Mouse (Mus musculus) c-Kit-positive CD71-positive TER-119-negative erythroid progenitor cells, embryonic 14.5 days (primary cell): ENCODE measurements at regions not wholly inside any gene's neighbourhood (a gene's known extent, or its start where the extent isn't known, plus 50 kb on each side); places are given as distances from the start of the nearest gene placed in this dataset.

ENCODE experiments used
- DNase-seq: peaks from one replicate; pipeline ENCODE4 v3.0.0-alpha.2; 2013; ENCODE audit warnings: low read depth

DNA sequence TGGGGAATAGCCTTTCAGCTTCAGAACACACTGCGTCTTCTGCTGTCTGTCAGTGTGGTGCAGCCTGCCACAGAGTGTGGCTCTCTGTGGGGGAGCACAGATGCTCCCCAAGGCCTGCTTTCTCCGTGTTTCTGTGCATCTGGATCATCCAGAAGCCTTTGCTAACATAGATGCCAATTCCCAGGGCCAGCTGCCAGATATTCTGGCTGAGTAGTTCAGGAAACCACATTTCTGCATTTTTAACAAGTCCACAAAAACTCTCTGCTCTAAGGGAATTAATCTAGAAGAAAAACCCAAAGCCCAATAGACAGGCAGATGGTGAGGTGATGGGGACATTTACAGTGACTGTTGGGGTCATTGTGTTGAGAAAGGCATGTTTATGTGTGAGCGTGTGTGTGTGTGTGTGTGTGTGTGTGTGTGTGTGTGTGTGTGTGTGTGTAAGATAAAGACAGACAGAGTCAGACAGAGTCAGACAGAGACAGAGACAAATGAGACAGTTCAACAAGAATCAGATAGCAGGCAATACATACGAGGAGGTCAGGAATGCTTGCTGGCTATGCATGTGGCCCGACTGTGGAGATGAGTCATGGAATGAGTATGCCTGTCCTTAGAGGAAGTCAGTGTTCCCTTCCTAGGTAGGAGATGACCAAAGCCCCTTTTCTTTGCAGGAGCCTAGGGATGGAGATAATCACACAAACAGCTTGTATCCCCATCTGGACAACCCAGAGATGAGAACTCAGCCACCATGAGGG, 176.3 kb upstream of the Spaca1 start:
- no peak for DNase-seq

DNA sequence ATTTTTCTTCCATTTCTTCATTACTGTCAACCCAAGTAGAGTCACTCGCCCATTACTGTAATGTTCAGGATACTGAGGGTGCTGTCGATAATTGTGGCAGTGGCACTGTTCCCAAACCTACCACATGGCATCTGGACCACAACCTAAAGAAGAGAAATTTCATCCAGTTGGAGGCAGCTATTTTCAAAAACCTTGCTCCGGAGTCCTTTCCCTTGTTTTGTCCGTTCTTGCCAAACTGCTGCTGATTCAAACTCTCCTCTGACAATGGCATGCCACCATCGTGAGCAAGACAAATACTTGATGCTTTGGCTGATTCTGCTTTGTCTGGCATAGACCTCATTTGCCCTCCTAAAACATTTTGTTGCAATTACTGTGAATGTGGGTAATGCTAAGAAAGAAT, 176.9 kb upstream of the Spaca1 start:
- DNase-seq: no peak

DNA sequence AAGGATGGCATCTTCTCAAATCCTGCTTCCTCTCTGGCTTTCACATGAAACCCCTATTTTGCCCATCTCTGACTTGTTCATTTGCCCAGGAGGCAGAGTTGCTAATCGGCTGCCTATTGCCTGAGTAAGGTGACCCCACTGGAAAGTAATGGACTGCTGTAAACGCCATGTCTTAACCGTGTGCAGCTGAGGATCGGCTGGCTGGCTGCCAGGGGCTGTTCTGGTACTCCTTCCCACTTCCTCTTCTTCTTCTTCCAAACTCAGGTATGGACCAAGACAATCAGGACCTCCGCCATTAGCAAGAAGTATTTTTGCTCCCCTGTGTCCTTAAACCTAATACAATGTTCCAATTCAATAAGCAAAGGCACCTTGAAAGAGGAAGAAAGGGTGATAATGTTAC, 177.6 kb upstream of the Spaca1 start:
- DNase-seq: no peak

GRCm38 (mm10) chr4:34231270-34231669, 181.3 kb upstream of the Spaca1 start:
- DNase-seq: peak; percentile 5

DNA sequence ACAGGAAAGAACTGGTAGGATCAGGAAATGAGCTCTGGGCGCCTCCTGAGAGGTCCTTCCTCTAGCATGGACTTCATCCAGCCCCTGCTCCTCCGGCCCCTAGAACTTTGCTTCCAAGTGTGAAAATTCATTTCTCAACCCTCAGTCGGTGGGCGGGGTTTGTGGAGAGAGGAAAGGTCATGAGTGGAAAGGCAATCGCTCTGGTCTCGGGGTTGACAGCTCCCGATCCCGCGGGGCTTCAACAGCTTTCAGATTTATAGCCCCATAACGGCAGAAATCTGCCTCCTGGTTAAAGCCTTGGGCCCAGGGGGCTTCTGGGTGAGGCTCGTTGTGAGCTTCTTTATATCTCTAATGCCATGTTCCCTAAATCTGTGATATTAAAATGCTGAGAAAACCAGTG, 184.2 kb upstream of the Spaca1 start:
- no peak for DNase-seq

DNA sequence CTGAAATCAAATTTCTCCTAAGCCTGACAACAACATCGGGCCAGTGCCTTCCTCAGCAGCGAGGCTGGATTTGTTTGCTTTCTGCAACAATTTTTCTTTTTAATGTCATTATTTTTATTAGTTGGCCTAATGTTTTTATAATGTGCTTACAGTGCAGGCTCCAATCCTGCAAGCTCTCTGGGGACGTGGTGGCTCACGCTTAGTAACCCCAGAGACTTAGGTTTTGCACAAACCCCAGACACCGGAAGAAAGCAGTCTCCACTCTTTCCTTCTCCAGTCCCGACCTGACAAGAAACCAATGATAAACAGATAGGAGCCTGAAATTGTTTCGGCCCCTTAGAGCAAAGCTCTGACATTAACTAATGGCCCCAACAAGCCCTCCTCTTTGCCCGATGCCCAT, 184.7 kb upstream of the Spaca1 start:
- no peak for DNase-seq

GRCm38 (mm10) chr4:34237791-34238190, 187.8 kb upstream of the Spaca1 start:
- DNase-seq: no peak

GRCm38 (mm10) chr4:34239624-34240023, 189.6 kb upstream of the Spaca1 start:
- DNase-seq: no peak

DNA sequence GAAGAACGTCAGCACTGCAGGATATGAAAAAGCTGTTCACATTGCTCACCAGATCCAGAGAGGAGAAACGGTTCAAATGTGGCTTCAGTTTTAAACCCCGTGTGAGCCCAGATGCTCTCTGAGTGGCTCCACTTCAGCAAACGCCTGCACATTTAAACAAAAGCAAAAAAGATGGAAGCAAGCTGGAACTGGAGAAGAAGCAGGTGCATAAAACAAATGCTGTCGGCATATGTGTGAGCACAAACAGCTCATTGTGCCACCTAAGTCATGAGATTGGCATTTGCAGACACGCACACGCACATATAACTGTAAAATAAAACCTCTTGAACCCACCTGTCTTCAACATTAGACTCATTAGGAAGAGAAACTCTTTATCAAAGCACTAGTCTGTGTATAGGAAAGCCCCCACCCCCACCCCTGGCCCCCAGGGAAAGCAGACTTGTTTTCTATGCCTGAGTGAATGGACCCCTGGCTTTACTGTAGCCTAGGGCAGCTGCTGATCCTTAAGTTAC, 191.1 kb upstream of the Spaca1 start:
- no peak for DNase-seq

DNA sequence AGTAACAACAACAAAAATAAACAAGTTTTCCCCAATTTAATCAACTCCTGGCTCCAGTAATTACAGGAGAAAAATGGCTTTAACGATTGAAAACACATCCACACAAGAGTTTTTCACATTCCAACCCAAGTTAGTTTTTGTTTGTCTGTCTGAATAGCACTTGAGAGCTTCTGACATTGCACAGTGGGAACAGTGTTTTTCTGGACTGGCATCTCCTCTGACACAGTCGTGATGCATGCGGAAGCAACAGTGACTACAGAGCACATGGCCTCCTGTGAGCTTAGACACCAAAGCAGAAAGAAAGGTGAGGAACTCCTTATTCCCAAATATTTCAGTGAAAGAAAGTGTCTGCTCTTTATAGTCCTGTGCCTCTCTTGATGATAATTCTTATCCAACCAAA, 191.7 kb upstream of the Spaca1 start:
- DNase-seq: no peak

DNA sequence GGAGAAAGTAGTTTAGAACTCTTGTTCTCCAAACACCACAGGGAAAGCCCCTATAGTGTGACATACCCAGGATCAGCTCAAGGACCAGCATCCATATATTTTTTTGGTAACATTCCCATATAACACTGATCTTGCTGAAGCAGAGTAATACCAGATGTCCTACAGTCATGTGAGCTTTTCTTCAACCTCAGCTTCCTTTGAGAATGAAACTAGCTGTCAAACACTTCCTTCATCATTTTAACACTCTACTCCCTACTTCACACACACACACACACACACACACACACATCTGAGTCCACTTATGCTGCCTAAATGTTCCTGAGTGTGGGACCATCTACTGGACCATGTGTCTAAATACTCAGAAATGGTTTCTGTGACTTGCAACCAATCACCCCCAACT, 209.5 kb upstream of the Spaca1 start:
- DNase-seq: no peak

GRCm38 (mm10) chr4:34260468-34260867, 210.5 kb upstream of the Spaca1 start:
- no peak for DNase-seq

- DNase-seq: no peak
Measured at GRCm38 (mm10) chr4:34261809-34262208, 211.8 kb upstream of the Spaca1 start.

- no peak for DNase-seq
Measured at GRCm38 (mm10) chr4:34264431-34264830, 214.4 kb upstream of the Spaca1 start.

DNA sequence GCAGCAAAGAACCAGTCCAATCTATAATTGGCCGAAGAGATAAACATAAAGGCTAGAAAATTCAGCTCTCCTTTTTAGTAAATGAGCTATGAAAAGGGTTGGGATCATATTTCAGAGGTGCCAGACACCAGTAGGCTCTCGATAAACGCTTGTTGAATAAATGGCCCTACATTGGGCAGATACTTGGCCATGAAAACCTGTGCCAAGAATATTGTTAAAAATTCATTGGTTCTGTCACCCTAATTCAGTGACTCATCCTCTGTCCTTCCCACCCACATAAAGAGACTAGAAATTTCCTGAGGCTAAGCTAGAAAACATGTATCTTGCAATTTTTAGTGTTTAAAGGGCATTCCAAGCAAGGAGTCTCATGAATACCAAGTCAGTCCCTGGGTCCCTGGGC, 224.3 kb upstream of the Spaca1 start:
- no peak for DNase-seq

DNA sequence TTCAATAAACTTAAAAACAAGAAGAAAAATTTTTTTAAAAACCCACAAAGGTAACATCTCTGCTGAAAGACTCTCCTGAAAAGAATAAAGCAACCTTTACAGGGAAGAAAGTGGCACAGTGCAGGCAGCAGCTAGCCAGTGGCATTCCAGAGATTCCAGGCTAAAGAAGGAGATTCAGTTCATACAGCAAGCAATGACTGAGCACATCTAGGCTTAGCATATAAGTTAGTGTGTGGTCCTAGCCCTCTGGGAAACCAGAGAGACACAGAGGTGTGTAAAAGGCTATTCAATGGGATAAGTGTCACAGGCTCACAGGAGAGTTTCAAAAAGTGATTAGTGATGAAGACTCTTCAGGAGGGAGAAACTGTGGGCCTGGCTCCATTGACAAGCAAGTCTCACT, 225.4 kb upstream of the Spaca1 start:
- DNase-seq: no peak

- no peak for DNase-seq
Measured at GRCm38 (mm10) chr4:34302504-34303108, 248.1 kb upstream of the Akirin2 start.

- no peak for DNase-seq
Measured at GRCm38 (mm10) chr4:34308921-34309563, 241.7 kb upstream of the Akirin2 start.

DNA sequence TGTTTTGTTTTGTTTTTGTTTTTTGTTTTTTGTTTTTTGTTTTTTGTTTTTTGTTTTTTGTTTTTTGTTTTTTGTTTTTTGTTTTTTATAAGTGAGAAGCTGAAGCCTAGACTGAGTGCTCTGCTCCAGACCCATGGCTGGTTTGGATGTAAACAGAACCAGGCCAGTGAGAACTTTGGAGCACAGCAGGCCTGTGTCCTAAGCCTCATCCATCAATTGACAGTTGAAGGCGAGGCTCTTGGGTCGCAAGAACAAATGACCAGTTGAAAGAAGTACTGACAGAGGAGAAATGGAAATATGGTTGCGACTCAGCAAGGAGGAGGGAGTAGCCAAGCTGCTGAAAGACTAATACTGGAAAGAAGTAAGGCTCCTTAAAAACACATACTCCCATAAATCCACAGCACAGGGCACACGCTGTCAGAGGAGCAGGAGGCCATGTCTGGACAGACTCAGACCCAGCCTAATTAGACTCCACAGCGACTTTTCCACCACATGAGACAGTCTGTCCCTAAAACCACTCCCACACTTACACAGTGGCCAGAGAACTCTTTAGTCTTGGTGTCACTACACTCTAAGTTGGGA, 240.6 kb upstream of the Akirin2 start:
- DNase-seq: no peak

GRCm38 (mm10) chr4:34315848-34316247, 234.9 kb upstream of the Akirin2 start:
- no peak for DNase-seq

DNA sequence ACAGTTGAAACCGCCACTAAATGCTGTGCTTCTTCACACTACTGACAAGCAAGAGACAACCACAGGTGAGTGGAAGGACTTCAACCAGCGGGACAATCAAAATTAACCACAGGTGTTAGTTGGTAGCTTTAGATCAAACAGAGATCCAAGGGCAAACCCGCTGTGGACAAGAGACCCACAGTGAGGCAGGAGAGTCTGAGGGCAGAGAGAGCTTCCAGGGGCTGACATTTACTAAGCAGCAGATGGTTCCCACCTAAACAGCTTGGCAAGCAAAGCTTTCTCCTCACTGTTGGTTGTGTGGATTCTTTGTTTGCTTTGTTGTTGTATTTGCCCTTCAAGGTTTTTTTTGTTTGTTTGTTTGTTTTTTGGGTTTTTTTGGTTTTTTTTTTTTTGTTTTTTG, 227.9 kb upstream of the Akirin2 start:
- DNase-seq: no peak

DNA sequence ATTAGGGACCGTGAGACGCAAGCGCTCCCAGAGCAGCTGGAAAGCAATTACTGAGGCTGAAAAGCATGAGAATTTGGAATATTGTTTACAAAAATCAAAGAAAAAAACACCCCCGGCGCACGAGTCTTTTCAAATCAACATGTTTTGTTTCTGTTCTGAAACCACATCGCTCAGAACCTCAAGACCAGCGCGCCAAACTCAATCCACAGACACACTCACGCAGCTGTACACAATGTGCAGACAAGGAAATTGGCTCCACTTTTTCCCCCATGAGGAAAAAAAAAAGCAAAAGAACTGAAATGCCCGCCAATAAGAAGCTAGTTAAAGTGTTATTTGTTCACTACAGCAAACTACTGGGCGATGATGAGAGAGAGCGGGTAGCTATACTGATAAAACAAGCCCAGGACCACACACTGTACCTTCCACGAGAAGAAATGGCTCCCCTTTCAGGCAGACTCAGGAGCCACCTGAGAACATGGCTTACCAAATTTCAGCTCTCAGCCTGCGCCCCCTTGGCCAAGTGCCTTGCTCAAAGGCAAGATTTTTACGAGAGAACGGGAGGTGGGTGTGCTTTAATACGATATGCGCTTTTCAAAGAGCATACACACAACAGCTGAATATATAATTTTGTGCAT, 222.5 kb upstream of the Akirin2 start:
- DNase-seq: no peak
